In the genomic region with DNA sequence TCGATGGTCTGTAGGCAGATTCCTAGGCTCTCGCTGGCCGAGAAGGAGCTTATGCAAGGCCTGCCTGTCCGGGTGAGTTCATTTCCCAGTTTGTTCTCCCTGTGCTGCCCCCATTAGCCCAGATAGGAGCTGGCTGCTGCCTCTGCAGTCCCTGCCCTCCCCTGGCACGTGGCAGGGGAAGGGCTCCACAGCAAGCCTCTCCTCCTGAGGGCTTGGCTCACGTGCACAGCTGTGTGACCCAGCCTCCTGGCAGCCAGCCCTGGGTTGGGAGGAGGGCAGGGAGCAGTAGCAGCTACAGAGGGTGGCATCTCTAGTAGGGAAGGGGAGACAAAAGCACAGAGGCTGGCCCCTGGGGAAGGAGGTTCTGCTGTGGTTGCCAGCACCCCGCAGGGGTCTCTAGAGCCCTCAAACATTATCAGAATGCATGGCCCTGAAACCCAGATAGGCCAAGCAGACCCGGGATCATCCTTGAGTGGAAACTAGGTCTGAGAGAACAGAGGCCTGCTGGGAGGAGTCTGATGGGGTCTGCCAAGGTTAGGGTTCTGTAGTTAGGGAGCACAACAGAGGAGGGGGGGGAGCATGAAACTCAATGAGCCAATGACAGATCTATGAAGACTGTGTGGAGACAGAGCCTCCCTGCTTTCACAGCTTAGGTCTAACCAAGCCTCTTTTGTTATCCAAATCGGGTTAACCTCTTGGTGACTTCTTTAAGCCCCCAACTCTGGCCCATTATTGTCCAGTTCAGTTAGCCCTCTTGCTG, we compare ENCODE assay signal across 8 mouse cellular contexts. TPM values are rescaled to one million over a fixed set of nuclear protein-coding genes. Genes with fewer than 3 reads are reported as not detected.
DNase-seq lines count a peak whose midpoint lies in the region; ATAC-seq and TF ChIP-seq lines count a peak whose summit lies in the region.

No protein-coding gene starts in this region.

- WGBS in cerebellum, adult 2 months = 8% methylated on average over 9 of the region's 9 CpGs
- WGBS in hindbrain, embryonic 10.5 days = 75% methylated on average over 9 of the region's 9 CpGs
- 74% methylated on average over 9 of the region's 9 CpGs for WGBS in midbrain, embryonic 10.5 days
- 64% methylated on average over 9 of the region's 9 CpGs for WGBS in spleen, adult 2 months

- H3K4me1 ChIP-seq in cerebellum, adult 2 months (ENCODE audit: control insufficient read depth, insufficient read depth, low read length) = peaks cover 56% of the 10 kb centered on the region
- peaks cover 64% of the 10 kb centered on the region for H3K4me1 ChIP-seq in hindbrain, embryonic 10.5 days (replicated peaks)
- peaks cover 64% of the 10 kb centered on the region for H3K4me1 ChIP-seq in midbrain, embryonic 10.5 days
- no peaks in the 10 kb centered on the region for H3K4me1 ChIP-seq in spleen, adult 2 months (ENCODE audit: control insufficient read depth, insufficient read depth, insufficient read length)

- H3K4me3 ChIP-seq in cerebellum, adult 2 months (replicated peaks; ENCODE audit: insufficient read depth, low read depth, low read length) = no peak overlapping the region
- 0 out of 2 replicates have a peak overlapping the region, but pooled peaks have one; percentile 7 for H3K4me3 ChIP-seq in hindbrain, embryonic 10.5 days
- peak overlapping the region; percentile 34 for H3K4me3 ChIP-seq in midbrain, embryonic 10.5 days
- no peak overlapping the region for H3K4me3 ChIP-seq in spleen, adult 2 months (ENCODE audit: extremely low read depth, insufficient read depth, insufficient read length)

- TF ChIP-seq CTCF in cerebellum, adult 2 months (IDR thresholded peaks at IDR 0.05; ENCODE audit: borderline replicate concordance, insufficient read depth, low read depth, low read length) = no peak
- TF ChIP-seq CTCF in spleen, adult 2 months (IDR thresholded peaks at IDR 0.05; ENCODE audit: extremely low read depth, insufficient read depth, insufficient read length, insufficient replicate concordance) = no peak

- DNase-seq in MN1 (ENCODE audit: low spot score) = peak; percentile 85
- DNase-seq in cerebellum, adult 2 months = peak; percentile 83 to 86
- DNase-seq in frontal cortex, postnatal 25 days (ENCODE audit: low spot score in 2 of 2) = peak; percentile 72 to 77
- DNase-seq in hindbrain, embryonic 10.5 days (ENCODE audit: low spot score) = no peak
- peak; percentile 82 to 88 for DNase-seq in layer of hippocampus, postnatal 10 days (ENCODE audit: low spot score in 2 of 2)
- peak; percentile 40 for DNase-seq in midbrain, embryonic 10.5 days (ENCODE audit: low spot score)
- peak in 1 of 2 experiments; percentile 23 for DNase-seq in spleen, adult 2 months (ENCODE audit: low read depth in 1 of 2, low spot score in 2 of 2)

- no peak for TF ChIP-seq POLR2A in cerebellum, adult 2 months (IDR thresholded peaks at IDR 0.05; ENCODE audit: borderline replicate concordance, insufficient read depth, low read length)
- TF ChIP-seq POLR2A in spleen, adult 2 months (IDR thresholded peaks at IDR 0.05; ENCODE audit: low read depth, low read length) = no peak

- peaks cover 74% of the 10 kb centered on the region for H3K36me3 ChIP-seq in hindbrain, embryonic 10.5 days
- peaks cover 74% of the 10 kb centered on the region for H3K36me3 ChIP-seq in midbrain, embryonic 10.5 days
- H3K36me3 ChIP-seq in spleen, adult 2 months (ENCODE audit: control insufficient read depth, insufficient read depth, low read length) = peaks cover 11% of the 10 kb centered on the region

- no peak for ATAC-seq in activated CD4-positive, CD25-positive, alpha-beta regulatory T cell, adult 4 months

- no peaks in the 10 kb centered on the region for H3K9me3 ChIP-seq in hindbrain, embryonic 10.5 days
- no peaks in the 10 kb centered on the region for H3K9me3 ChIP-seq in midbrain, embryonic 10.5 days (replicated peaks)

- no peaks in the 10 kb centered on the region for H3K27me3 ChIP-seq in cerebellum, adult 2 months (ENCODE audit: control insufficient read depth, insufficient read depth, low read length)
- no peaks in the 10 kb centered on the region for H3K27me3 ChIP-seq in hindbrain, embryonic 10.5 days (ENCODE audit: insufficient read depth, poor library complexity, severe bottlenecking)
- no peaks in the 10 kb centered on the region for H3K27me3 ChIP-seq in midbrain, embryonic 10.5 days (ENCODE audit: low read depth, poor library complexity, severe bottlenecking)
- no peaks in the 10 kb centered on the region for H3K27me3 ChIP-seq in spleen, adult 2 months (ENCODE audit: control insufficient read depth, insufficient read depth, low read length)

- H3K27ac ChIP-seq in cerebellum, adult 2 months (ENCODE audit: insufficient read depth, low read length) = peak overlapping the region; percentile 55
- H3K27ac ChIP-seq in hindbrain, embryonic 10.5 days = peak overlapping the region; percentile 88
- H3K27ac ChIP-seq in midbrain, embryonic 10.5 days (replicated peaks) = peak overlapping the region; percentile 92
- H3K27ac ChIP-seq in spleen, adult 2 months (ENCODE audit: insufficient read depth, low read length) = peak overlapping the region; percentile 67

RNA-seq across cellular contexts. Expression of a gene that starts 10.0 kb away (rescaled TPM):
- polyA plus RNA-seq in cerebellum, adult 2 months (2012; rRNA removed) = 79.4 and 81.8 TPM in 2 replicates
- 26.0 and 31.7 TPM in 2 replicates for polyA plus RNA-seq in hindbrain, embryonic 10.5 days (2016; fragmentation: Nextera tagmentation; extraction: Ambion mirVana)
- total RNA-seq in layer of hippocampus, postnatal 10 days (2021) = 10 to 100 TPM; 89.1 to 94.8 TPM
- 32.8 and 36.2 TPM in 2 replicates for polyA plus RNA-seq in midbrain, embryonic 10.5 days (2016; fragmentation: Nextera tagmentation; extraction: Ambion mirVana)
- 8.4 and 9.4 TPM in 2 replicates for polyA plus RNA-seq in spleen, adult 2 months (2012; rRNA removed)
- polyA plus RNA-seq in activated CD4-positive, CD25-positive, alpha-beta regulatory T cell, adult 4 months (2017; shearing (Covaris generic)) = 1 to 10 TPM; 4.2 to 6.3 TPM

RNA-seq across cellular contexts. Expression of a gene that starts 22.8 kb away (rescaled TPM):
- 349 TPM in 2 replicates for polyA plus RNA-seq in cerebellum, adult 2 months (2012; rRNA removed)
- 55.0 and 75.5 TPM in 2 replicates for polyA plus RNA-seq in hindbrain, embryonic 10.5 days (2016; fragmentation: Nextera tagmentation; extraction: Ambion mirVana)
- 100 to 1,000 TPM; 385 to 403 TPM for total RNA-seq in layer of hippocampus, postnatal 10 days (2021)
- 58.3 and 70.5 TPM in 2 replicates for polyA plus RNA-seq in midbrain, embryonic 10.5 days (2016; fragmentation: Nextera tagmentation; extraction: Ambion mirVana)
- 4.5 and 5.0 TPM in 2 replicates for polyA plus RNA-seq in spleen, adult 2 months (2012; rRNA removed)
- polyA plus RNA-seq in activated CD4-positive, CD25-positive, alpha-beta regulatory T cell, adult 4 months (2017; shearing (Covaris generic)) = under 1 TPM; 0.36 to 0.45 TPM

RNA-seq across cellular contexts. Expression of a gene that starts 36.5 kb away (rescaled TPM):
- 16.2 and 17.4 TPM in 2 replicates for polyA plus RNA-seq in cerebellum, adult 2 months (2012; rRNA removed)
- polyA plus RNA-seq in hindbrain, embryonic 10.5 days (2016; fragmentation: Nextera tagmentation; extraction: Ambion mirVana) = 13.8 and 14.0 TPM in 2 replicates
- 10 to 100 TPM; 17.1 to 17.2 TPM for total RNA-seq in layer of hippocampus, postnatal 10 days (2021)
- polyA plus RNA-seq in midbrain, embryonic 10.5 days (2016; fragmentation: Nextera tagmentation; extraction: Ambion mirVana) = 12.8 and 15.1 TPM in 2 replicates
- polyA plus RNA-seq in spleen, adult 2 months (2012; rRNA removed) = 63.3 and 86.6 TPM in 2 replicates
- 10 to 100 TPM; 36.6 to 47.3 TPM for polyA plus RNA-seq in activated CD4-positive, CD25-positive, alpha-beta regulatory T cell, adult 4 months (2017; shearing (Covaris generic))

RNA-seq across cellular contexts. Expression of a gene that starts 41.5 kb away (rescaled TPM):
- 6.4 and 6.9 TPM in 2 replicates for polyA plus RNA-seq in cerebellum, adult 2 months (2012; rRNA removed)
- polyA plus RNA-seq in hindbrain, embryonic 10.5 days (2016; fragmentation: Nextera tagmentation; extraction: Ambion mirVana) = 3.3 and 4.3 TPM in 2 replicates
- total RNA-seq in layer of hippocampus, postnatal 10 days (2021) = 1 to 10 TPM; 5.1 to 5.7 TPM
- polyA plus RNA-seq in midbrain, embryonic 10.5 days (2016; fragmentation: Nextera tagmentation; extraction: Ambion mirVana) = 4.1 and 5.2 TPM in 2 replicates
- polyA plus RNA-seq in spleen, adult 2 months (2012; rRNA removed) = 2.0 and 2.8 TPM in 2 replicates
- polyA plus RNA-seq in activated CD4-positive, CD25-positive, alpha-beta regulatory T cell, adult 4 months (2017; shearing (Covaris generic)) = 1 to 10 TPM; 1.1 to 1.2 TPM

RNA-seq across cellular contexts. Expression of a gene that starts 49.2 kb away (rescaled TPM):
- 0.62 and 1.4 TPM in 2 replicates for polyA plus RNA-seq in cerebellum, adult 2 months (2012; rRNA removed)
- polyA plus RNA-seq in hindbrain, embryonic 10.5 days (2016; fragmentation: Nextera tagmentation; extraction: Ambion mirVana) = 7.8 and 12.5 TPM in 2 replicates
- total RNA-seq in layer of hippocampus, postnatal 10 days (2021) = under 1 TPM; 0.45 to 0.64 TPM
- polyA plus RNA-seq in midbrain, embryonic 10.5 days (2016; fragmentation: Nextera tagmentation; extraction: Ambion mirVana) = 16.2 and 25.6 TPM in 2 replicates
- polyA plus RNA-seq in spleen, adult 2 months (2012; rRNA removed) = 1.9 and 2.5 TPM in 2 replicates
- polyA plus RNA-seq in activated CD4-positive, CD25-positive, alpha-beta regulatory T cell, adult 4 months (2017; shearing (Covaris generic)) = not detected

Comparison
In these comparisons a context has a peak if more than half of its experiments do, and no peak if none do; other contexts are left out.
1. H3K4me3 ChIP-seq: peak in hindbrain, embryonic 10.5 days (single experiment) and midbrain, embryonic 10.5 days (single experiment); none in cerebellum, adult 2 months (single experiment) and spleen, adult 2 months (single experiment).
2. Peak in every context shown above with its lines, with median percentiles within 50 percentile points of each other: H3K27ac ChIP-seq.